Mouse (Mus musculus) intestine, embryonic 16.5 days (tissue): ENCODE measurements at regions not wholly inside any gene's neighbourhood (a gene's known extent, or its start where the extent isn't known, plus 50 kb on each side); places are given as distances from the start of the nearest gene placed in this dataset.
A peak's percentile ranks its signal among the peaks of the same experiment; 100 is the strongest.

Experiments
- ATAC-seq: fragments of 200-750 bp; cut with Nextera tagmentation; 2 replicates; pipeline ENCODE4 v1.8.0; 2017; ENCODE audit warnings: moderate TSS enrichment, moderate library complexity
- H3K27ac ChIP-seq: fragments of 300-500 bp; sonication (generic); 2 replicates; pipeline ENCODE4 v1.5.1; 2014; ENCODE audit warnings: mild to moderate bottlenecking, low read length
- H3K27me3 ChIP-seq: fragments of 300-500 bp; sonication (generic); replicated peaks from 2 replicates; pipeline ENCODE4 v1.6.1; 2014; ENCODE audit warnings: low read length, control low read depth, mixed read lengths; ENCODE audit not compliant: control insufficient read depth, insufficient read depth
- H3K36me3 ChIP-seq: fragments of 300-500 bp; sonication (generic); 2 replicates; pipeline ENCODE4 v1.6.1; 2014; ENCODE audit warnings: low read length, control low read depth; ENCODE audit not compliant: control insufficient read depth, insufficient read depth
- H3K4me1 ChIP-seq: fragments of 300-500 bp; sonication (generic); 2 replicates; pipeline ENCODE4 v1.6.1; 2014; ENCODE audit warnings: low read length, control low read depth, mixed read lengths; ENCODE audit not compliant: control insufficient read depth, insufficient read depth
- H3K4me2 ChIP-seq: fragments of 300-500 bp; sonication (generic); 2 replicates; pipeline ENCODE4 v1.6.1; 2014; ENCODE audit warnings: low read depth, low read length, control low read depth
- H3K4me3 ChIP-seq: fragments of 300-500 bp; sonication (generic); 2 replicates; pipeline ENCODE4 v1.5.1; 2014; ENCODE audit warnings: mild to moderate bottlenecking, low read length
- H3K9ac ChIP-seq: fragments of 300-500 bp; sonication (generic); 2 replicates; pipeline ENCODE4 v1.6.1; 2014; ENCODE audit warnings: low read depth, low read length
- H3K9me3 ChIP-seq: fragments of 300-500 bp; sonication (generic); 2 replicates; pipeline ENCODE4 v1.6.1; 2016; ENCODE audit warnings: low read length, control low read depth; ENCODE audit not compliant: control insufficient read depth
- WGBS: fragments of 180-500 bp; shearing (Covaris S2); extraction: QIAGEN DNeasy Blood & Tissue Kit; methylation state at CpG from one replicate; pipeline ENCODE4 v1.1.7; 2014; 5-methylcytosine and 5-hydroxymethylcytosine counted together

DNA sequence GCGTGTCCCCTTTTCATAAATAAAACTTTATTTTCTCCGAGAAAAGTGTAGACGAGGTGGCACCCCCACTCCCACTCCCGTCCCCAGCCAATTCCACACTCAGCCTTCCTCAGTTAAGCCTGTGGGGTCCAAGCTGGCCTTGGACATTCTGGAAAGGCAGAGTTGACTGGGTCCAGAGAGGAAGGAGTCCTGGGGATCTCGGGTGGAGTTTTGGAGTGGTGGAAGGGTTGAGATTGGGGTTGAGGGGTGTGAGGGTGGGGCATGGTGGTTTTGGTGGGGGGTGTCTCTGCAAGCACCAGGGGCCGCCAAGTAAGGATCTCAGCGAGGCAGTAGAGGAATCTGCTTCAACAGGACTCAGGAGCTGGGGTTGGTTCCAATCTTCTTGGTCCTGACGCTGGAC, 52.7 kb upstream of the Ezh2 start:
- Histone ChIP-seq H3K4me1 (peaks cover 3% of the 10 kb centered on the region; the same call in 1 of the 2 replicates), H3K4me2 (no peak overlapping the region), H3K27me3 (no peaks in the 10 kb centered on the region), H3K27ac (no peak overlapping the region), H3K9me3 (no peaks in the 10 kb centered on the region), H3K4me3 (no peak overlapping the region), H3K9ac (no peak overlapping the region; the same call in 1 of the 2 replicates), H3K36me3 (no peaks in the 10 kb centered on the region)
- WGBS: 74% methylated on average over 8 of the region's 8 CpGs
- no peak for ATAC-seq

- no peak overlapping the region for H3K4me3 ChIP-seq
- H3K27me3 ChIP-seq: no peaks in the 10 kb centered on the region
- no peak for ATAC-seq
- no peaks in the 10 kb centered on the region for H3K36me3 ChIP-seq
- H3K9me3 ChIP-seq: no peaks in the 10 kb centered on the region
- 67% methylated on average over 14 of the region's 14 CpGs for WGBS
- no peak overlapping the region for H3K27ac ChIP-seq
- H3K4me2 ChIP-seq: no peak overlapping the region
- peaks cover 3% of the 10 kb centered on the region; the same call in 1 of the 2 replicates for H3K4me1 ChIP-seq
- no peak overlapping the region for H3K9ac ChIP-seq
Measured at GRCm38 (mm10) chr6:47646731-47647567, 51.8 kb upstream of the Ezh2 start.

- H3K36me3 ChIP-seq: no peaks in the 10 kb centered on the region
- no peak overlapping the region for H3K4me3 ChIP-seq
- ATAC-seq: peak; percentile 67
- no peaks in the 10 kb centered on the region for H3K27me3 ChIP-seq
- no peak overlapping the region for H3K4me2 ChIP-seq
- 41% methylated on average over 1 of the region's 1 CpGs for WGBS
- no peak overlapping the region for H3K9ac ChIP-seq
- H3K4me1 ChIP-seq: peaks cover 3% of the 10 kb centered on the region; the same call in 1 of the 2 replicates
- no peaks in the 10 kb centered on the region for H3K9me3 ChIP-seq
- no peak overlapping the region for H3K27ac ChIP-seq
Measured at GRCm38 (mm10) chr6:47646022-47646421, 50.9 kb upstream of the Ezh2 start.
